Mouse (Mus musculus): ENCODE measurements around the gene Ctnna2. TPM values are rescaled to one million over a fixed set of nuclear protein-coding genes. Genes with fewer than 3 reads are reported as not detected.

Ctnna2 gene
- total RNA-seq, 1 experiment, result 0.22 TPM

DNA sequence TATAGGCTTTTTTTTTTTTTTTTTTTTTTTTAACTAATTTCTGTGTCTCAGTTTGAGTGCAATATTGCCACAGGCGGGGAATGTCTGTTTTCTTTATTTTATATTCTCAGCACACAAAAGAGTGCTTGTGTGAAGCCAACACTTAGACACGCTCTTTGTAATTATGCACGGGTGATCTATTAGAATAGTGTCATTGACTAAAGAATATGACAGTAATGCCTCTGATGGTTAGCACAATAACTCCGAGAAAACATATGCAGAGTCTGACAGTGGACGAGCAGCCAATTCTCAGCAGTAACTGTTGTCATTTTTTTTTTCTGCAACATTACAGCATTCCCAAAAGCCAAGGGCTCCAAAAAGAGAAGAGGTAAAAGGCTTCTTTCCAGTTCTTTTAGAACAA is 234.1 kb downstream of the Ctnna2 start:
- H3K27ac ChIP-seq (ENCODE audit: insufficient read depth, low read depth, low read length, poor library complexity, severe bottlenecking), result no peak overlapping the region
- no peak overlapping the region for H3K9ac ChIP-seq (ENCODE audit: insufficient read depth, low read depth, low read length, poor library complexity, severe bottlenecking)
- H3K4me1 ChIP-seq (ENCODE audit: control insufficient read depth in 2 of 2, insufficient read depth in 2 of 2, low read length in 2 of 2, poor library complexity in 1 of 2), result no peaks in the 10 kb centered on the region
- no peaks in the 10 kb centered on the region for H3K36me3 ChIP-seq (ENCODE audit: control insufficient read depth, insufficient read depth, low read length, poor library complexity, severe bottlenecking)
- no peaks in the 10 kb centered on the region for H3K9me3 ChIP-seq (ENCODE audit: control insufficient read depth, insufficient read depth, low read depth, low read length)
- TF ChIP-seq HCFC1 (IDR thresholded peaks at IDR 0.05; ENCODE audit: borderline replicate concordance, insufficient read depth, low read length), result no peak
- no peak for TF ChIP-seq ZC3H11A (IDR thresholded peaks at IDR 0.05; ENCODE audit: borderline replicate concordance, low read depth, low read length)
- no peak for DNase-seq (ENCODE audit: low read depth, low spot score)
- H3K4me3 ChIP-seq (ENCODE audit: insufficient read depth in 1 of 2, low read depth in 1 of 2, low read length in 2 of 2, poor library complexity in 1 of 2, severe bottlenecking in 1 of 2), result no peak overlapping the region
- in situ Hi-C loops (cut with MboI; ENCODE audit: low sequenced_read_pairs in 2 of 2, unreplicated experiment in 2 of 2), result no loop called here

DNA sequence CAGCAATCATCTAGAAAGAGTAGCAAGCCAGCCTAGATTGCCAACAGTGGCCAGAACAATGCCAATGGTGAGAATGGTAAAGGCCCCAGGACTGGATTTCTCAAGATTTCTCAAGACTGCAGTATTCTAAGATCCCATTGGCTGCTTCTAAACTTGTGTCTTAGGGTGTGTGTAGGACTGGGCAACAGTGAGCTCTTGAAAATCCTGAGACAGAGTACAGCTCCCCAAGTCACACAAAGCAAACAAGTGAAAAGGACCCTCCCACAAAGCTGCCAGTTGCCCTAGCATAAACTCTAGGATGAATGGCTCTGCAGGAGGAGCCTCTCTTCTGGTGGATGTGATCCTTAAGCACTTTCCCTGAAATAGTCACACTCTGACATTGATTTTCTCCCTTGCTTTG is 235.8 kb downstream of the Ctnna2 start:
- Histone ChIP-seq H3K36me3 (ENCODE audit: control insufficient read depth, insufficient read depth, low read length, poor library complexity, severe bottlenecking) (no peaks in the 10 kb centered on the region), H3K4me3 (ENCODE audit: insufficient read depth in 1 of 2, low read depth in 1 of 2, low read length in 2 of 2, poor library complexity in 1 of 2, severe bottlenecking in 1 of 2) (no peak overlapping the region), H3K9ac (ENCODE audit: insufficient read depth, low read depth, low read length, poor library complexity, severe bottlenecking) (no peak overlapping the region), H3K9me3 (ENCODE audit: control insufficient read depth, insufficient read depth, low read depth, low read length) (no peaks in the 10 kb centered on the region), H3K4me1 (ENCODE audit: control insufficient read depth in 2 of 2, insufficient read depth in 2 of 2, low read length in 2 of 2, poor library complexity in 1 of 2) (no peaks in the 10 kb centered on the region), H3K27ac (ENCODE audit: insufficient read depth, low read depth, low read length, poor library complexity, severe bottlenecking) (no peak overlapping the region)
- DNase-seq (ENCODE audit: low read depth, low spot score), result no peak
- in situ Hi-C loops (cut with MboI; ENCODE audit: low sequenced_read_pairs in 2 of 2, unreplicated experiment in 2 of 2), result no loop called here
- TF ChIP-seq CHD2 (IDR thresholded peaks at IDR 0.05; ENCODE audit: low read depth, low read length), result no peak
- no peak for TF ChIP-seq ZNF384 (IDR thresholded peaks at IDR 0.05; ENCODE audit: low read depth, low read length)
- no peak for TF ChIP-seq HCFC1 (IDR thresholded peaks at IDR 0.05; ENCODE audit: borderline replicate concordance, insufficient read depth, low read length)
- no peak for TF ChIP-seq ZC3H11A (IDR thresholded peaks at IDR 0.05; ENCODE audit: borderline replicate concordance, low read depth, low read length)
- no peak for TF ChIP-seq MAFK (IDR thresholded peaks at IDR 0.05; ENCODE audit: insufficient read depth, low read depth, low read length)

DNA sequence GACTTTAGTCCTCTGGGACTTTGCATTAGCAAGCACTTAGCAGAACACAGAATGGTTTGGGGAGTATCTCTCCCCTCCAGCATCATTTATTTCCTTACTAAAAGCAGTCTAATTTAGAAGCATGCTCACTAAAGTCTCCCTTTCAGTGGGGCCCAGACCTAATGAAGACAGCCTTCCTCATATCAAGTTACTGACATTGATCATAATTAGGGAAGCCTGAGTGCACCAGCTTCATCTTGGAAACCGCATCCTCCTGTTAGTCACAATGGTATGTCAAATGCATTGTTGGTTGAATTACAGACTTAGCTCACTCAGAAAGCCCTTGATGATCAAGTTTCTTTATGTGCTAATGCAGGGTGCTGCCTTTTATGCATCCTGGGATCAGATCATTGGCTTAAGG is 236.5 kb downstream of the Ctnna2 start:
- H3K9ac ChIP-seq (ENCODE audit: insufficient read depth, low read depth, low read length, poor library complexity, severe bottlenecking), result no peak overlapping the region
- H3K4me3 ChIP-seq (ENCODE audit: insufficient read depth in 1 of 2, low read depth in 1 of 2, low read length in 2 of 2, poor library complexity in 1 of 2, severe bottlenecking in 1 of 2), result no peak overlapping the region
- H3K27ac ChIP-seq (ENCODE audit: insufficient read depth, low read depth, low read length, poor library complexity, severe bottlenecking), result no peak overlapping the region
- no peaks in the 10 kb centered on the region for H3K9me3 ChIP-seq (ENCODE audit: control insufficient read depth, insufficient read depth, low read depth, low read length)
- no peaks in the 10 kb centered on the region for H3K4me1 ChIP-seq (ENCODE audit: control insufficient read depth in 2 of 2, insufficient read depth in 2 of 2, low read length in 2 of 2, poor library complexity in 1 of 2)
- in situ Hi-C loops (cut with MboI; ENCODE audit: low sequenced_read_pairs in 2 of 2, unreplicated experiment in 2 of 2), result no loop called here
- no peaks in the 10 kb centered on the region for H3K36me3 ChIP-seq (ENCODE audit: control insufficient read depth, insufficient read depth, low read length, poor library complexity, severe bottlenecking)
- no peak for TF ChIP-seq ZNF384 (IDR thresholded peaks at IDR 0.05; ENCODE audit: low read depth, low read length)
- no peak for TF ChIP-seq CHD2 (IDR thresholded peaks at IDR 0.05; ENCODE audit: low read depth, low read length)
- no peak for TF ChIP-seq ZC3H11A (IDR thresholded peaks at IDR 0.05; ENCODE audit: borderline replicate concordance, low read depth, low read length)
- TF ChIP-seq HCFC1 (IDR thresholded peaks at IDR 0.05; ENCODE audit: borderline replicate concordance, insufficient read depth, low read length), result no peak
- no peak for TF ChIP-seq MAFK (IDR thresholded peaks at IDR 0.05; ENCODE audit: insufficient read depth, low read depth, low read length)
- DNase-seq (ENCODE audit: low read depth, low spot score), result no peak

DNA sequence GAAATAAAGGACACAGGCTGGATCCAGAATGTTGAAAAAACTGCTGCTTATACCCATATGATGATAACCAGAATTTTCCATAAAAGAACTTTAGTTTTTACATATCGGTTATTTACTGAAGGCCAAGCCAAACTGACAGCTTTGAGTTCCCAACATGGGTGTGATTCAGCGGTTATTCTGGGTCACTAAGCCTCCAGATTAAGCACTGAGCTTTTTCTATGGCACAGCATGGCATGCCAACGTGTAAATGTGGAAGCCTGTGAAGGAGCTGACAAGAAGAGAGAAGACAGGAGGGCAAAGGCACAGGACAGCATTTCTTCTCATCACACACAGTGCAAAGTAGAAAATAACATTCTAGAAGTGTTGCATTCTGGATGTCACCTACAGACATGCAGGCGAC is 240.9 kb downstream of the Ctnna2 start:
- Histone ChIP-seq H3K27ac (ENCODE audit: insufficient read depth, low read depth, low read length, poor library complexity, severe bottlenecking) (no peak overlapping the region), H3K4me1 (ENCODE audit: control insufficient read depth in 2 of 2, insufficient read depth in 2 of 2, low read length in 2 of 2, poor library complexity in 1 of 2) (no peaks in the 10 kb centered on the region), H3K9me3 (ENCODE audit: control insufficient read depth, insufficient read depth, low read depth, low read length) (no peaks in the 10 kb centered on the region), H3K9ac (ENCODE audit: insufficient read depth, low read depth, low read length, poor library complexity, severe bottlenecking) (no peak overlapping the region), H3K4me3 (ENCODE audit: insufficient read depth in 1 of 2, low read depth in 1 of 2, low read length in 2 of 2, poor library complexity in 1 of 2, severe bottlenecking in 1 of 2) (no peak overlapping the region), H3K36me3 (ENCODE audit: control insufficient read depth, insufficient read depth, low read length, poor library complexity, severe bottlenecking) (no peaks in the 10 kb centered on the region)
- DNase-seq (ENCODE audit: low read depth, low spot score), result no peak
- no peak for TF ChIP-seq CHD2 (IDR thresholded peaks at IDR 0.05; ENCODE audit: low read depth, low read length)
- no peak for TF ChIP-seq MAFK (IDR thresholded peaks at IDR 0.05; ENCODE audit: insufficient read depth, low read depth, low read length)
- TF ChIP-seq ZC3H11A (IDR thresholded peaks at IDR 0.05; ENCODE audit: borderline replicate concordance, low read depth, low read length), result no peak
- TF ChIP-seq HCFC1 (IDR thresholded peaks at IDR 0.05; ENCODE audit: borderline replicate concordance, insufficient read depth, low read length), result no peak
- in situ Hi-C loops (cut with MboI; ENCODE audit: low sequenced_read_pairs in 2 of 2, unreplicated experiment in 2 of 2), result no loop called here

DNA sequence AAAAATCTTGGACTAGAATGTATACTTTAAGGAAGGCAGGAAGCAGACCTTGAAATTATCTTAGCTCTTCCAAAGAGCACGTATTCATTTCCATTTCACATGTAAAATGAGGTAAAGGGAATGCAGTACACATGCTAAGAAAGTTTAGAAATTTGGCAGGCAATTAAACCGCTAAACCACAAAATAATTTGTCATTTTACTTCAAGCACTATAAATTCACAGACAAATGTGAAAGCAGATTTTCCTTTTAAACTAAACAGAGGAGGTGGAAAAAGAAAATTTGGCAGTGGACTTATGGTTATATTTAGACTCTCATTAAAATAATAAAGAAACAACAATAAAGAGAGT is 254.6 kb downstream of the Ctnna2 start:
- Histone ChIP-seq H3K36me3 (ENCODE audit: control insufficient read depth, insufficient read depth, low read length, poor library complexity, severe bottlenecking) (no peaks in the 10 kb centered on the region), H3K4me1 (ENCODE audit: control insufficient read depth in 2 of 2, insufficient read depth in 2 of 2, low read length in 2 of 2, poor library complexity in 1 of 2) (no peaks in the 10 kb centered on the region), H3K9ac (ENCODE audit: insufficient read depth, low read depth, low read length, poor library complexity, severe bottlenecking) (no peak overlapping the region), H3K9me3 (ENCODE audit: control insufficient read depth, insufficient read depth, low read depth, low read length) (no peaks in the 10 kb centered on the region), H3K4me3 (ENCODE audit: insufficient read depth in 1 of 2, low read depth in 1 of 2, low read length in 2 of 2, poor library complexity in 1 of 2, severe bottlenecking in 1 of 2) (no peak overlapping the region), H3K27ac (ENCODE audit: insufficient read depth, low read depth, low read length, poor library complexity, severe bottlenecking) (no peak overlapping the region)
- in situ Hi-C loops (cut with MboI; ENCODE audit: low sequenced_read_pairs in 2 of 2, unreplicated experiment in 2 of 2), result no loop called here
- TF ChIP-seq HCFC1 (IDR thresholded peaks at IDR 0.05; ENCODE audit: borderline replicate concordance, insufficient read depth, low read length) (no peak), ZC3H11A (IDR thresholded peaks at IDR 0.05; ENCODE audit: borderline replicate concordance, low read depth, low read length) (no peak), CHD2 (IDR thresholded peaks at IDR 0.05; ENCODE audit: low read depth, low read length) (no peak), ZNF384 (IDR thresholded peaks at IDR 0.05; ENCODE audit: low read depth, low read length) (no peak), MAFK (IDR thresholded peaks at IDR 0.05; ENCODE audit: insufficient read depth, low read depth, low read length) (no peak)
- DNase-seq (ENCODE audit: low read depth, low spot score), result no peak

Measured in ES-E14 (cell line).